Mouse (Mus musculus) forebrain, embryonic 10.5 days (tissue): ENCODE results near the gene Stxbp2. TPM values are rescaled to one million over a fixed set of nuclear protein-coding genes. Genes with fewer than 3 reads are reported as not detected.

Source experiments
- DNase-seq: peaks from one replicate; pipeline ENCODE4 v3.0.0-alpha.2; 2017; ENCODE audit warnings: low spot score; ENCODE audit errors: extremely low spot score
- H3K27ac ChIP-seq: fragments of 300-500 bp; sonication (generic); 2 replicates; pipeline ENCODE4 v1.5.1; 2016; ENCODE audit warnings: mild to moderate bottlenecking
- H3K27me3 ChIP-seq: fragments of 300-500 bp; sonication (generic); 2 replicates; pipeline ENCODE4 v1.6.1; 2016; ENCODE audit warnings: mild to moderate bottlenecking; ENCODE audit not compliant: poor library complexity, severe bottlenecking
- H3K36me3 ChIP-seq: fragments of 300-500 bp; sonication (generic); replicated peaks from 2 replicates; pipeline ENCODE4 v1.6.1; 2016; ENCODE audit warnings: mild to moderate bottlenecking, moderate library complexity
- H3K4me1 ChIP-seq: fragments of 300-500 bp; sonication (generic); 2 replicates; pipeline ENCODE4 v1.6.1; 2016
- H3K4me3 ChIP-seq: fragments of 300-500 bp; sonication (generic); 2 replicates; pipeline ENCODE4 v1.5.1; 2016; ENCODE audit warnings: mild to moderate bottlenecking, moderate library complexity
- H3K9me3 ChIP-seq: fragments of 300-500 bp; sonication (generic); 2 replicates; pipeline ENCODE4 v1.6.1; 2016; ENCODE audit warnings: mild to moderate bottlenecking, moderate library complexity
- WGBS: fragments of 180-500 bp; shearing (Covaris S2); methylation state at CpG from one replicate; pipeline ENCODE4 v1.1.7; 2016; 5-methylcytosine and 5-hydroxymethylcytosine counted together
- polyA plus RNA-seq: library from polyadenylated mRNA; unstranded; fragments of >200 nt; fragmentation: Nextera tagmentation; extraction: Ambion mirVana; gene quantifications from 2 replicates; pipeline ENCODE4 v1.2.1, GENCODE M21; 2016

Gene Stxbp2
- polyA plus RNA-seq, 1 experiment from 2014 or later, result 35.8 TPM

DNA sequence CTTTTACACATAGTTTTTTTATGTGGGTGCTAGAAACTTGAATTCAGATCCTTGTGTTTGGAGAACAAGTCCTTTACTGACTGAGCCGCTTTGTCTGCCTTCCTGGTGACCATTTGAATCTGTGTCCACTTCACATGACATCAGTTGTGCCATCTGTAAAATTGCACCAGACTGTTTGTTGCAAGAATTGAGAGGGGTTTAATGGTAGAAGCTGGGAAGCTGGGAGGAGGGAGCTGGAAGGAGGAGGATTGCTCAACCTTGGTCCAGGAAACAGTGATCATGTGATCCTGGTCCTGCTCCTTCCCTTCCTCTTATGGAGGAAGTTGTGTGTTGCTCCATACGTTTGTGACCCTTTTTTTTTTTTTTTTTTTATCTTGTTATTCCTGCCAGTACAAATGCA lies 17.5 kb downstream of the Stxbp2 start:
- Histone ChIP-seq H3K4me3 (no peak overlapping the region), H3K9me3 (no peaks in the 10 kb centered on the region), H3K4me1 (no peaks in the 10 kb centered on the region; the same call in 1 of the 2 replicates), H3K36me3 (no peaks in the 10 kb centered on the region), H3K27me3 (no peaks in the 10 kb centered on the region), H3K27ac (no peak overlapping the region)
- WGBS, result 65% methylated on average over 2 of the region's 2 CpGs
- DNase-seq, result no peak

- H3K27ac ChIP-seq, result no peak overlapping the region
- H3K36me3 ChIP-seq, result no peaks in the 10 kb centered on the region
- no peak overlapping the region for H3K4me3 ChIP-seq
- WGBS, result 30% methylated on average over 1 of the region's 1 CpGs
- DNase-seq, result no peak
- no peaks in the 10 kb centered on the region; the same call in 1 of the 2 replicates for H3K4me1 ChIP-seq
- no peaks in the 10 kb centered on the region for H3K9me3 ChIP-seq
- no peaks in the 10 kb centered on the region for H3K27me3 ChIP-seq
Measured at GRCm38 (mm10) chr8:3648990-3649389, 18.2 kb downstream of the Stxbp2 start.

- Histone ChIP-seq H3K27me3 (no peaks in the 10 kb centered on the region), H3K27ac (no peak overlapping the region), H3K4me1 (peaks cover 11% of the 10 kb centered on the region), H3K9me3 (no peaks in the 10 kb centered on the region), H3K36me3 (no peaks in the 10 kb centered on the region), H3K4me3 (no peak overlapping the region)
- no peak for DNase-seq
- 70% methylated on average over 3 of the region's 3 CpGs for WGBS
Measured at GRCm38 (mm10) chr8:3652845-3653244, 22.1 kb downstream of the Stxbp2 start.

DNA sequence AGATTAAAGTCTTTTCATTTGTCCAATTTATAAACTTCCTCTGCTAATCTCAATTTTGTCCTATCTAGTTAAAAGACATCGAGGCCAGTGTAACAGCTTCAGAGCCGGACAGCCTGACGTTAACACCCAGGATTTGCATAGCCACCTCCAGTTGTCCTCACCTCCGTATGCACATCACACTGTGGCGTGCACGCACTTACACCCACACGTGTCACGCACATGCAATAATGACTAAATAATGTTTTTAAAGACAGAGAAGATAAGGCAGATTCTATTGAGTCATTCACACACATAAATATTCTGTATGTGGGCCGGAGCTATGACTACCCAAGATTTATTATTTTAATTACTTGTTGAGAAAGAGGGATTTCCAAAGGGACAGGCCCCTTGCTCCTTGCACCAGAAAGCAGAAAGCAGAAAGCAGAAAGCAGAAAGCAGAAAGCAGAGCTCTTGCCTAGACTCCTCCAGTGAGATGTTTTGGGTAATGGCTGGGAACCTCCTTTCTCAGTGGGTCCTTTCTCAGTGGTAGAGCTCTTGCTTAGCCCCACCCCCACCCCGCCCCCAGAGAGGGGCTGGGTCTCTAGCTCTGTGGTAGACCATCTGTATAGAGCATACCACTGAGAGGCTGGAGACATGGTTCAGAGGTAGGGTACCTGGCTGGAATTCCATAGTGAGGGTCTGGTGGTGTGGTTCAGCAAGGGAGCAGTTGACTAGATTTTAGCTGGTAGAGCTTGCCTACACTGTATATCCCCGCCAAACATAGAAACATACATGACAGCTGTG lies 24.2 kb downstream of the Stxbp2 start:
- H3K4me3 ChIP-seq, result no peak overlapping the region
- peaks cover 11% of the 10 kb centered on the region for H3K4me1 ChIP-seq
- DNase-seq, result no peak
- no peaks in the 10 kb centered on the region for H3K9me3 ChIP-seq
- WGBS, result 76% methylated on average over 11 of the region's 11 CpGs
- no peaks in the 10 kb centered on the region for H3K36me3 ChIP-seq
- no peak overlapping the region for H3K27ac ChIP-seq
- no peaks in the 10 kb centered on the region for H3K27me3 ChIP-seq

GRCm38 (mm10) chr8:3655526-3655925 lies 24.8 kb downstream of the Stxbp2 start, which contains the start of gene Retn:
Gene Retn, plus strand, starts transcription at chr8:3655770.
- H3K9me3 ChIP-seq, result no peaks in the 10 kb centered on the region
- H3K36me3 ChIP-seq, result no peaks in the 10 kb centered on the region
- DNase-seq, result no peak
- H3K27me3 ChIP-seq, result no peaks in the 10 kb centered on the region
- WGBS, result 77% methylated on average over 3 of the region's 3 CpGs
- H3K4me3 ChIP-seq, result no peak within 1 kb of the TSS
- H3K4me1 ChIP-seq, result peaks cover 11% of the 10 kb centered on the region
- H3K27ac ChIP-seq, result no peak within 1 kb of the TSS

GRCm38 (mm10) chr8:3656725-3657381 lies 26.1 kb downstream of the Stxbp2 start:
- Histone ChIP-seq H3K4me3 (peak overlapping the region; percentile 32), H3K9me3 (no peaks in the 10 kb centered on the region), H3K27me3 (no peaks in the 10 kb centered on the region), H3K36me3 (no peaks in the 10 kb centered on the region), H3K27ac (peak overlapping the region; percentile 54), H3K4me1 (peaks cover 11% of the 10 kb centered on the region)
- peak; percentile 39 for DNase-seq
- WGBS, result 26% methylated on average over 7 of the region's 7 CpGs

- no peaks in the 10 kb centered on the region for H3K36me3 ChIP-seq
- no peaks in the 10 kb centered on the region for H3K9me3 ChIP-seq
- 89% methylated on average over 8 of the region's 8 CpGs for WGBS
- DNase-seq, result no peak
- peaks cover 11% of the 10 kb centered on the region for H3K4me1 ChIP-seq
- H3K27me3 ChIP-seq, result no peaks in the 10 kb centered on the region
- H3K4me3 ChIP-seq, result no peak overlapping the region
- H3K27ac ChIP-seq, result no peak overlapping the region
Measured at GRCm38 (mm10) chr8:3660889-3661288, 30.1 kb downstream of the Stxbp2 start.

DNA sequence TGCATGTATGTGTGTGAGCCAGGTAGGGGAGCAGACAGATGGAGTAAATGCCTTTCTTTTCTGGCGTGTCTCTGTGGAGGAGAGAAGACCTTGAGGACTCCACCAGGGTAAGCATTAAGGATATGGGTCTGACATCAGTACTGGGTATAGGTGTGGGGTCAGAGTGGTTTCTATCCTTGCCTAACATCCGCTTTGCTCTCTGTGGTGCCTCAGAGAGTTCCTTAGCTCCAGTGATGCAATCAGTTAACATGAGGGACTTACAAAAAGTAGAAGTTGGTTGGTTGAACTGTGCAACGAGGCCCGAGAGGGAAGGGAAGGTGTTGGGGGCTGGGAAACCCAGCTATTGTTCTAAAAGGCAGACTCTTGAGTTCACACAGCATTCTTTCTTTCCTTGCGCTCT lies 33.6 kb downstream of the Stxbp2 start:
- no peak overlapping the region for H3K27ac ChIP-seq
- H3K27me3 ChIP-seq, result no peaks in the 10 kb centered on the region
- no peak overlapping the region for H3K4me3 ChIP-seq
- WGBS, result 71% methylated on average over 5 of the region's 5 CpGs
- H3K36me3 ChIP-seq, result no peaks in the 10 kb centered on the region
- H3K4me1 ChIP-seq, result no peaks in the 10 kb centered on the region
- no peaks in the 10 kb centered on the region for H3K9me3 ChIP-seq
- DNase-seq, result no peak

DNA sequence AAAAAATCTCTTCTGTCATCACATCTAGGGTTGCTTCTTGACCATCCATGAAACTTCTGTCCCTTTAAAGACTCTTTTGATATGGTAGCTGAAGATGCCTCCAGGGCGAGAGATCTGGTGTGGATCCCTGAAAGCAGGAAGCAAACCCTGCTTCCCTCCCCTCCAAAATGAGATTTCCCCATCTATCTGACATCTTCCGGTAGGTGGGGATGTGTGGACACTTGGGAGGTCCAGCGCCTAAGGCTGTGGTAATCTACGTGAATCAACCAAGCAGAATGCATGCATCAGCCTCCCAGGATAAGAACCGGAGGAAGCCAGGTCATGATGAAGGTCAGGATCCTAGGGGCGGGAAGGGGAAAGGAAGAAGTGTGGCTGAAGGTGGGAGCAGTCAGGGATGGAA lies 34.8 kb downstream of the Stxbp2 start, which contains the start of gene Mcemp1:
Gene Mcemp1 (plus strand): TSS at position 248 of the 400 bp plus-strand sequence.
- H3K27ac ChIP-seq, result no peak within 1 kb of the TSS
- DNase-seq, result no peak
- no peaks in the 10 kb centered on the region for H3K36me3 ChIP-seq
- WGBS, result 83% methylated on average over 6 of the region's 6 CpGs
- H3K27me3 ChIP-seq, result no peaks in the 10 kb centered on the region
- no peaks in the 10 kb centered on the region for H3K9me3 ChIP-seq
- H3K4me3 ChIP-seq, result no peak within 1 kb of the TSS
- no peaks in the 10 kb centered on the region for H3K4me1 ChIP-seq

DNA sequence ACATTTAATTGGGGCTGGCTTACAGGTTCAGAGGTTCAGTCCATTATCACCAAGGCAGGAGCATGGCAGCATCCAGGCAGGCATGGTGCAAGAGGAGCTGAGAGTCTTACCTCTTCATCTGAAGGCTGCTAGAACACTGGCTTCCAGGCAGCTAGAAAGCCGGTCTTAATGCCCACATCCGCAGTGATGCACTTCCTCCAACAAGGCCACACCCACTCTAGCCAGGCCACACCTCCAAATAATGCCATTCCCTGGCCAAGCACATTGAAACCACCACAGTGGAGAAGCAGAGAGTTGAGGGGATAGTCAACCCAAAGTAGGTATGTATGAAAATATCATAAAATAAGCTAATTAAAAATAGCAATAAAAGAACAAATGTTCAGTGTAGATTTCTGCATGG lies 39.6 kb downstream of the Stxbp2 start:
- H3K9me3 ChIP-seq, result no peaks in the 10 kb centered on the region
- no peaks in the 10 kb centered on the region for H3K36me3 ChIP-seq
- no peaks in the 10 kb centered on the region for H3K27me3 ChIP-seq
- 77% methylated on average over 2 of the region's 2 CpGs for WGBS
- no peak overlapping the region for H3K27ac ChIP-seq
- H3K4me3 ChIP-seq, result no peak overlapping the region
- DNase-seq, result no peak
- H3K4me1 ChIP-seq, result peaks cover 14% of the 10 kb centered on the region

DNA sequence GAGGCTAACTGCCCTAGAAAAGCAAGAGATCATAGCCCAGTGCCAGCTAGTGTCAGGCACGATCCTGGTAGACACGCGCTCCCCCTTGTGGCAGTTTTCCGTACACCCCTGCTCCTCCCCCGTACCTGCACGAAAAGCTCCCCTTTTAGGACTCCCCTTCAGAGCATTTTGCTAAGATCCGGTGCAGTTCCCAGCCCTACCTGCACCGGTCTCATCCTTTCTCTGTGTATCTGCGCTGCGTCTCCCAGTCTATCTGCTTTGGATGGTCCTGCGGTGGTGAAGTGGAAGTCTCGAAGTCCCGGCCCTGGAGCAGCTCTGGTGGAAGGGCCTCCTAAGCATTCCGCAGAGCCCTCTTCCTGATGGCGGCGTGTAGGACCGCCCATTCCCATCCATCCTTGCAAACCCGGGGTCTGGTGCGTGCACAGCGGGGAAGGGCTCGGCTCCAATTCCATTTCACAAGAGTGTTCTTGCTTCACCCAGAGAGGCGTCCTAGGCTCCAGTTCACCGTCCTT lies 41.3 kb downstream of the Stxbp2 start, which contains the start of gene Fcor:
Gene Fcor (minus strand): TSS at position 383 of the 512 bp plus-strand sequence.
- Histone ChIP-seq H3K4me3 (peak within 1 kb of the TSS; percentile 62), H3K27ac (peak within 1 kb of the TSS; percentile 89), H3K36me3 (no peaks in the 10 kb centered on the region), H3K9me3 (no peaks in the 10 kb centered on the region), H3K27me3 (no peaks in the 10 kb centered on the region), H3K4me1 (peaks cover 20% of the 10 kb centered on the region)
- peak; percentile 81 for DNase-seq
- under 1% methylated on average over 23 of the region's 23 CpGs for WGBS

- Histone ChIP-seq H3K36me3 (peaks cover 14% of the 10 kb centered on the region), H3K4me1 (peaks cover 33% of the 10 kb centered on the region), H3K9me3 (peaks cover 3% of the 10 kb centered on the region; the same call in 1 of the 2 replicates), H3K27ac (no peak overlapping the region), H3K4me3 (no peak overlapping the region), H3K27me3 (no peaks in the 10 kb centered on the region)
- no peak for DNase-seq
- WGBS, result 50% methylated on average over 3 of the region's 3 CpGs
Measured at GRCm38 (mm10) chr8:3674671-3675070, 43.9 kb downstream of the Stxbp2 start.
